Mouse (Mus musculus): Measurements from ENCODE around the gene Nfx1. TPM values are rescaled to one million over a fixed set of nuclear protein-coding genes. Genes with fewer than 3 reads are reported as not detected.

Nfx1 gene
- polyA plus RNA-seq, 1 experiment, result 38.5 TPM

- Histone ChIP-seq H3K4me1 (ENCODE audit: control insufficient read depth, insufficient read depth, low read length) (peaks cover 11% of the 10 kb centered on the region), H3K27ac (ENCODE audit: insufficient read depth, low read depth, low read length) (no peak overlapping the region), H3K4me3 (ENCODE audit: insufficient read depth, low read length) (no peak overlapping the region)
- TF ChIP-seq CTCF (IDR thresholded peaks at IDR 0.05; ENCODE audit: low read depth, low read length), result no peak
- no peak for TF ChIP-seq POLR2A (IDR thresholded peaks at IDR 0.05; ENCODE audit: borderline replicate concordance, low read depth, low read length)
Measured at GRCm38 (mm10) chr4:41074461-41074860, 103.8 kb downstream of the Nfx1 start.

Other genes with a start within 250 kb of the Nfx1 start
- gene Dnaja1, start 248.8 kb upstream of the Nfx1 start, polyA plus RNA-seq (2012; ENCODE audit: insufficient read depth, insufficient read length, missing spikeins), result 100 and 113 TPM in 2 replicates
- gene Smu1, start 213.0 kb upstream of the Nfx1 start, polyA plus RNA-seq (2012; ENCODE audit: insufficient read depth, insufficient read length, missing spikeins), result 46.7 and 50.5 TPM in 2 replicates
- gene B4galt1, start 116.9 kb upstream of the Nfx1 start, polyA plus RNA-seq (2012; ENCODE audit: insufficient read depth, insufficient read length, missing spikeins), result 75.9 and 77.7 TPM in 2 replicates
- gene Spink4, start 50.9 kb upstream of the Nfx1 start, polyA plus RNA-seq (2012; ENCODE audit: insufficient read depth, insufficient read length, missing spikeins), result not detected in 2 replicates
- gene Bag1, start 22.6 kb upstream of the Nfx1 start, polyA plus RNA-seq (2012; ENCODE audit: insufficient read depth, insufficient read length, missing spikeins), result 141 and 155 TPM in 2 replicates
- 128 and 135 TPM in 2 replicates for gene Chmp5, start 22.5 kb upstream of the Nfx1 start, polyA plus RNA-seq (2012; ENCODE audit: insufficient read depth, insufficient read length, missing spikeins)
- not detected in 2 replicates for gene Aqp7, start 77.2 kb downstream of the Nfx1 start, polyA plus RNA-seq (2012; ENCODE audit: insufficient read depth, insufficient read length, missing spikeins)
- gene Aqp3, start 127.3 kb downstream of the Nfx1 start, polyA plus RNA-seq (2012; ENCODE audit: insufficient read depth, insufficient read length, missing spikeins), result not detected in 2 replicates
- 11.8 and 12.6 TPM in 2 replicates for gene Nol6, start 153.5 kb downstream of the Nfx1 start, polyA plus RNA-seq (2012; ENCODE audit: insufficient read depth, insufficient read length, missing spikeins)
- gene Ube2r2, start 164.8 kb downstream of the Nfx1 start, polyA plus RNA-seq (2012; ENCODE audit: insufficient read depth, insufficient read length, missing spikeins), result 129 and 135 TPM in 2 replicates

All from bone marrow macrophage, adult 2 months (primary cell).